Mouse (Mus musculus) lung, postnatal 4 days (tissue): ENCODE measurements at regions not wholly inside any gene's neighbourhood (a gene's known extent, or its start where the extent isn't known, plus 50 kb on each side); places are given as distances from the start of the nearest gene placed in this dataset.

Experiments
- DNase-seq, 2 experiments: peaks; one replicate each; pipeline ENCODE4 v3.0.0; 2021

- no peak for DNase-seq
Measured at GRCm38 (mm10) chr6:73401059-73401458, 68.4 kb downstream of the 4931417E11Rik start.

GRCm38 (mm10) chr6:73389301-73389700 lies 80.2 kb downstream of the 4931417E11Rik start:
- DNase-seq: no peak

- DNase-seq: no peak
Measured at GRCm38 (mm10) chr6:73386261-73386660, 83.2 kb downstream of the 4931417E11Rik start.

- DNase-seq: no peak
Measured at GRCm38 (mm10) chr6:73379825-73380224, 89.6 kb downstream of the 4931417E11Rik start.

- DNase-seq: no peak
Measured at GRCm38 (mm10) chr6:73377884-73378283, 91.6 kb downstream of the 4931417E11Rik start.

GRCm38 (mm10) chr6:73376291-73376690 lies 93.2 kb downstream of the 4931417E11Rik start:
- no peak for DNase-seq

- DNase-seq: peak in 1 of 2 experiments; percentile 29
Measured at GRCm38 (mm10) chr6:73372901-73373300, 96.6 kb downstream of the 4931417E11Rik start.

GRCm38 (mm10) chr6:73371866-73372265 lies 97.6 kb downstream of the 4931417E11Rik start:
- no peak for DNase-seq

- DNase-seq: no peak
Measured at GRCm38 (mm10) chr6:73370901-73371300, 98.6 kb downstream of the 4931417E11Rik start.

GRCm38 (mm10) chr6:73368836-73369141 lies 100.7 kb downstream of the 4931417E11Rik start:
- DNase-seq: no peak

- no peak for DNase-seq
Measured at GRCm38 (mm10) chr6:73368047-73368835, 101.2 kb downstream of the 4931417E11Rik start.

GRCm38 (mm10) chr6:73367616-73368015 lies 101.9 kb downstream of the 4931417E11Rik start:
- DNase-seq: peak in 1 of 2 experiments; percentile 73

GRCm38 (mm10) chr6:73366626-73367025 lies 102.8 kb downstream of the 4931417E11Rik start:
- DNase-seq: no peak

- DNase-seq: no peak
Measured at GRCm38 (mm10) chr6:73365306-73365705, 104.2 kb downstream of the 4931417E11Rik start.

GRCm38 (mm10) chr6:73334995-73335394 lies 86.8 kb downstream of the Suclg1 start:
- no peak for DNase-seq

- no peak for DNase-seq
Measured at GRCm38 (mm10) chr6:73329666-73330065, 81.5 kb downstream of the Suclg1 start.
